Mouse (Mus musculus) ES-E14 (cell line): ENCODE results near the gene Dnajb12. TPM values are rescaled to one million over a fixed set of nuclear protein-coding genes. Genes with fewer than 3 reads are reported as not detected.

ENCODE experiments used
- DNase-seq: peaks from one replicate; pipeline ENCODE4 v3.0.0-alpha.2; 2013; ENCODE audit warnings: low read depth, low spot score
- H3K27ac ChIP-seq: 2 replicates; pipeline ENCODE4 v1.5.1; 2012; ENCODE audit warnings: low read depth, mild to moderate bottlenecking, low read length, moderate library complexity, mixed read lengths; ENCODE audit not compliant: poor library complexity, insufficient read depth, severe bottlenecking
- H3K36me3 ChIP-seq: 2 replicates; pipeline ENCODE4 v1.6.1; 2012; ENCODE audit warnings: mild to moderate bottlenecking, low read length, moderate library complexity, mixed read lengths; ENCODE audit not compliant: control insufficient read depth, poor library complexity, insufficient read depth, severe bottlenecking
- H3K4me1 ChIP-seq, 2 experiments: fragments of 150-350 bp in 1 of 2; sonication (generic) in 1 of 2; 2 replicates each; pipeline ENCODE4 v1.6.1; 2012; ENCODE audit warnings: low read length in 2 of 2, mild to moderate bottlenecking in 1 of 2, mixed read lengths in 1 of 2; ENCODE audit not compliant: control insufficient read depth in 2 of 2, insufficient read depth in 2 of 2, poor library complexity in 1 of 2
- H3K4me3 ChIP-seq, 2 experiments: fragments of 150-350 bp in 1 of 2; sonication (generic) in 1 of 2; 2 replicates each; pipeline ENCODE4 v1.5.1; 2012; ENCODE audit warnings: low read length in 2 of 2, low read depth in 1 of 2, mild to moderate bottlenecking in 1 of 2, mixed read lengths in 1 of 2; ENCODE audit not compliant: insufficient read depth in 1 of 2, poor library complexity in 1 of 2, severe bottlenecking in 1 of 2
- H3K9ac ChIP-seq: 2 replicates; pipeline ENCODE4 v1.6.1; 2012; ENCODE audit warnings: low read depth, mild to moderate bottlenecking, low read length, mixed read lengths; ENCODE audit not compliant: poor library complexity, insufficient read depth, severe bottlenecking
- H3K9me3 ChIP-seq: fragments of 150-350 bp; sonication (generic); 2 replicates; pipeline ENCODE4 v1.6.1; 2012; ENCODE audit warnings: low read depth, mild to moderate bottlenecking, low read length; ENCODE audit not compliant: control insufficient read depth, insufficient read depth
- CHD2 ChIP-seq: IDR thresholded peaks from 2 replicates; pipeline ENCODE4 v1.6.1; 2014; ENCODE audit warnings: mild to moderate bottlenecking, low read depth, low read length, inconsistent platforms
- HCFC1 ChIP-seq: IDR thresholded peaks from 2 replicates; pipeline ENCODE4 v1.6.1; 2012; ENCODE audit warnings: low read length, inconsistent platforms, borderline replicate concordance; ENCODE audit not compliant: insufficient read depth
- MAFK ChIP-seq: IDR thresholded peaks from 2 replicates; pipeline ENCODE4 v1.6.1; 2014; ENCODE audit warnings: mild to moderate bottlenecking, low read depth, low read length, inconsistent platforms; ENCODE audit not compliant: insufficient read depth
- ZC3H11A ChIP-seq: IDR thresholded peaks from 2 replicates; pipeline ENCODE4 v1.6.1; 2012; ENCODE audit warnings: low read depth, mild to moderate bottlenecking, inconsistent platforms, low read length, borderline replicate concordance
- ZNF384 ChIP-seq: IDR thresholded peaks from 2 replicates; pipeline ENCODE4 v1.6.1; 2012; ENCODE audit warnings: low read depth, low read length, inconsistent platforms
- in situ Hi-C, 2 experiments: fragments of 600-800 bp; cut with MboI; formaldehyde crosslinking; loops; one replicate each; pipeline ENCODE4 v1.15.1; 2025; ENCODE audit warnings: low sequenced_read_pairs in 2 of 2, inconsistent platforms in 1 of 2; ENCODE audit not compliant: unreplicated experiment in 2 of 2
- total RNA-seq: library from RNA; depleted of rRNA; stranded (reverse); fragments of 300-350 nt; gene quantifications from 2 replicates; pipeline ENCODE4 v1.2.3, GENCODE M21; 2012

Dnajb12 gene
- total RNA-seq, 1 experiment, result 38.2 TPM

DNA sequence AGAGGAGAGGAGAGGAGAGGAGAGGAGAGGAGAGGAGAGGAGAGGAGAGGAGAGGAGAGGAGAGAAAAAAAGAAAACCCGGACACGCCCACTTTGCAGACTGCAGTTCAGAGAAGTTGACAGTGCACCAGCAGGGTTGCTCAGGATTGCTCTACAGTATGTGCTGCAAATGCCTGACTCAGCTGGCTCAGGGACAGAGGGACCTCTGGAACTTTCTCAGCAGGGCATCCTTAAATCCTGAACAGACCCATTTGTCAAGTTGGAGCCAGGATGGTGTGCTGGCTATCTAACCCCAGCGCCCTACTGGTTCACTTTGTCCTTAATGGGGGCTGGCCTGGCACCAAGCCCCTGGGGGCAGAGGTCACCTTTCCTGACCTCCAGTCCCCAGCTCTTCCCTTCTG, 54.7 kb downstream of the Dnajb12 start:
- Histone ChIP-seq H3K4me1 (peaks cover 0 to 16% of the 10 kb centered on the region in 2 experiments; a peak in 1 of 4 replicates), H3K9me3 (no peaks in the 10 kb centered on the region), H3K36me3 (no peaks in the 10 kb centered on the region), H3K9ac (no peak overlapping the region), H3K4me3 (no peak overlapping the region), H3K27ac (no peak overlapping the region)
- in situ Hi-C loops, result no loop called here
- DNase-seq, result no peak
- TF ChIP-seq MAFK, result 0 out of 2 replicates have a peak, but pooled peaks have one; percentile 28
- no peak for TF ChIP-seq HCFC1

DNA sequence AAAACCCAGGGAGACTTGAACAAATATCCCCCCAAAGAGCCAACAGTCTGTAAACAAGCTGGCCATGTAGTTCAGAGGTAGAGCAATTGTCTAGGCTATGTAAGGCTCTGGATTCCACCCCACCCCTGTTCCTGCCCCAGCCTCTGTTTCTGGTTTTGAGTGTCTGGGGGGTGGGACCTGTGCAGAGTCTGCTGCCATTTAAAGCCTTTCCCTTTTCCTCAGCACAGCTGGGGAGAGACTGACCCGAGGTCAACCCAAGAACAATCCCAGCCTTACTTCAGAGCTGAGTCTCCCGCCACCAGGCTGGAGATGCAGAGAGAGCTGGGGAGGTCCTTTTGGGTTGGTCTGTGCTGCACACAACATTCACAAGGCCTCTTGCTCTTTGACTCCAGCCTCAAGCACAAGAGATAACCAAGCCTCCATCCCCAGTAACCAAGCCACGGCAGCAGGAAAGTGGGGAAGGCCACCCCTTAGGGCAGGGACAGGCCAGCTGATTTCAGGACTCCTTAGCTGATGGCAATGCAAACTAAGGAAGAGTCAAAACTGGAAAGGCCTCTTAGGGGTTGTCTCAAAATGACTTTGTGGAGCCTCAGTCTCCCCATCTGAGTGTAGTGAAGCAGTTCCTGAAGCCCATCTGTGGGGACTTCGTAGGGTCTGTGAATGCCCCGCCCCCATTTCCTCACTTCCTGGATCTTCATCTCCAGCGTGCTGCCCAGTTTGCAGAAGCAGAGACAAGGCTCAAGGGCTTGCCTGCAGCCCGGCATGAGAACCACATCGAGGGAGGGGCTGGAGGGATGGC, 56.9 kb downstream of the Dnajb12 start:
- no peak overlapping the region for H3K4me3 ChIP-seq
- TF ChIP-seq CHD2, result no peak
- no peak for TF ChIP-seq HCFC1
- TF ChIP-seq ZC3H11A, result no peak
- TF ChIP-seq MAFK, result no peak
- no peak for TF ChIP-seq ZNF384
- H3K9ac ChIP-seq, result no peak overlapping the region
- H3K36me3 ChIP-seq, result no peaks in the 10 kb centered on the region
- peak overlapping the region; percentile 43 for H3K27ac ChIP-seq
- H3K4me1 ChIP-seq, result peaks cover 0 to 14% of the 10 kb centered on the region in 2 experiments; a peak in 1 of 4 replicates
- H3K9me3 ChIP-seq, result no peaks in the 10 kb centered on the region
- no peak for DNase-seq
- in situ Hi-C loops, result no loop called here

GRCm38 (mm10) chr10:59938662-59939061, 59.3 kb downstream of the Dnajb12 start:
- no peak for DNase-seq
- TF ChIP-seq CHD2 (peak; percentile 92), ZNF384 (no peak), MAFK (no peak)
- no peak overlapping the region for H3K4me3 ChIP-seq
- no peak overlapping the region for H3K9ac ChIP-seq
- H3K4me1 ChIP-seq, result peaks cover 0 to 23% of the 10 kb centered on the region in 2 experiments; a peak in 2 of 4 replicates
- in situ Hi-C loops, result no loop called here
- no peaks in the 10 kb centered on the region for H3K36me3 ChIP-seq
- no peak overlapping the region for H3K27ac ChIP-seq
- H3K9me3 ChIP-seq, result no peaks in the 10 kb centered on the region

DNA sequence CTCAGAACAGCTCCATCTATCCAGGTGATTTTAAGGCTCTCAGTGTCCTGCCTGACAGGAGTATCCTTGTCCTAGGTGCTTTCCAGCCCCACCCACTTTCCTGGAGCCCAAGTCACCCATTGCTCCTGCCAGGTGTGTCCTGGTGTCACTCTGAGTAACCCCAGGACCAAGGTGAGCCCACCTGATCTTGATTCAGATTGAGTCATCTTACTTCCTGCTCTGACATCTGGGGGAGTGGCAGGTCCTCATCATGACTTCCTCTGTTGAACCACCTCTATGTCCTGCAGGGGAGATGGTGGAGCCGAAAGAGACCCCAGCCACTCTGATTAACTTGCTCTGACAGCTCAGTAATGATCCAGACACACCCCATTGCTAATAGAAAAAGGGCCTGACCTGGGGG, 59.7 kb downstream of the Dnajb12 start:
- in situ Hi-C loops, result no loop called here
- H3K27ac ChIP-seq, result no peak overlapping the region
- H3K9ac ChIP-seq, result no peak overlapping the region
- TF ChIP-seq ZNF384, result no peak
- TF ChIP-seq HCFC1, result no peak
- TF ChIP-seq MAFK, result no peak
- no peak for TF ChIP-seq CHD2
- no peak for TF ChIP-seq ZC3H11A
- no peak for DNase-seq
- H3K4me3 ChIP-seq, result no peak overlapping the region
- peaks cover 0 to 25% of the 10 kb centered on the region in 2 experiments; a peak in 2 of 4 replicates for H3K4me1 ChIP-seq
- no peaks in the 10 kb centered on the region for H3K36me3 ChIP-seq
- H3K9me3 ChIP-seq, result no peaks in the 10 kb centered on the region
